Mouse (Mus musculus): ENCODE data around the gene Exoc1. TPM values are rescaled to one million over a fixed set of nuclear protein-coding genes. Genes with fewer than 3 reads are reported as not detected.

Exoc1 gene
- 13.9 and 14.0 TPM in 2 replicates for polyA plus RNA-seq (2015; fragmentation: Nextera tagmentation; extraction: Ambion mirVana)

DNA sequence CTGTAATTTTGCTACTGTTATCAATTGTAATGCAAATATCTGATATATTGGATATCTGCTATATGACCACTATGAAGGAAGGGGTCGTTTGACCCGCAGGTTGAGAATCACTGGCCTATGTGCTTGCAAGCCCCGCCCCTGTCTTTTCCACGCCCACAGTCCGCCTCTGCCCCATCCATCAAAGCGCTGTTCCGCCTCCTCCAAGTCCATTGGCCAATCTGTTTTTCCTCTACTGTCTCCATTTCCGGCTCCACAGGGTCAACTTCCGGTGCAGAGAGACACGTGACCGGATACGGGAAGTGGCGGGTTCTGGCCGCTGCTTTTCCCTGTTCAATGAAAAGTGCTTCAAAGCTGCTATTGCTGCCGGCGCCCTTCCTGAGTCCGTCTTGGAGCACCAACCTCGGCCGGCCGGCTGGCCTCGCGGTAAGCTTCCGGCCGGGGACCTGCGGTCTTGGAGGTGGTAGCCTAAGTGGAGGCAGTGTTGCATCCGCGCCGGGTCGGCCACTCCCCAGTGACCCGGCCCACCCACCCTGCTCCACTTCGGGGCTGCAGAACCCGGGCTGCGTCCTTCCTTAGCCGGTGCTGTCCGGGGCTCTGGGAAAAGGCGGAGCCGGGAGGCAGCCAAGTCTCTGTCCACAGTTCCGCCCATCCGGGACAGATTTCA is at the start of gene Exoc1:
Gene Exoc1, plus strand, starts transcription at position 272 of the 664 bp plus-strand sequence.
- WGBS = under 1% methylated on average over 39 of the region's 39 CpGs
- peak within 1 kb of the TSS; percentile 73 for H3K4me2 ChIP-seq (replicated peaks; ENCODE audit: low read depth, low read length)
- ATAC-seq = peak; percentile 100

DNA sequence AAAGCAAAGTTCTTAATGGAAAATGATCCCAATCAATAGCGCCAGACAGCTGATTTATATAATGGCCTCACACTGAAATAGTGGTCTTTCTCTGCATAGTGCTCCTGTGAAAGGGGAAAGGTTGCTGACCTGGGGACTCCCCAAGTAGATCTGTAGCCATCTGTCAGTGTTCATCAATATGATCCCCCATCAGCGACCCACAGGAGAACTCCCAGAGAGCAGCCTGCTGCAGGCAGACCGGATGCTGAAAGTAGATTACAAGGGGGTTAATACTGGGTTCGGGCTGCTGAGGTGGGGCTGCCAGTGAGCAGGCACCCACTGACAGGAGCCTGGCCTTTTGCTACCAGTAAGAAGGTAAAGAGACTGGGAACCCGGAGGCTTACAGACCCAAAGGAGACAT is 45.3 kb upstream of the Exoc1 start, which contains the start of gene Gm7271:
Gene Gm7271, plus strand, starts transcription at position 230 of the 400 bp plus-strand sequence.
- 46% methylated on average over 5 of the region's 5 CpGs for WGBS
- H3K4me2 ChIP-seq (replicated peaks; ENCODE audit: low read depth, low read length) = no peak within 1 kb of the TSS
- DNase-seq (ENCODE audit: low spot score) (no peak), ATAC-seq (no peak)
- no peaks in the 10 kb centered on the region for H3K9me3 ChIP-seq (ENCODE audit: low read length)
- TF ChIP-seq CTCF (IDR thresholded peaks at IDR 0.05) (no peak), EP300 (IDR thresholded peaks at IDR 0.05) (no peak)
- H3K4me3 ChIP-seq (ENCODE audit: low read depth, low read length) = no peak within 1 kb of the TSS
- H3K36me3 ChIP-seq (ENCODE audit: insufficient read depth, low read length) = no peaks in the 10 kb centered on the region
- no peaks in the 10 kb centered on the region for H3K27me3 ChIP-seq (replicated peaks; ENCODE audit: insufficient read depth, low read length)
- H3K4me1 ChIP-seq (ENCODE audit: insufficient read depth, low read depth, low read length) = no peaks in the 10 kb centered on the region
- no peak within 1 kb of the TSS for H3K9ac ChIP-seq (replicated peaks; ENCODE audit: low read depth)
- no peak within 1 kb of the TSS for H3K27ac ChIP-seq (ENCODE audit: low read length)

More for the DNA sequence above, at the start of gene Exoc1:
- peak within 1 kb of the TSS; percentile 72 for H3K4me3 ChIP-seq (ENCODE audit: low read depth, low read length)
- TF ChIP-seq EP300 (IDR thresholded peaks at IDR 0.05) (no peak; the same call in none of the 2 replicates), CTCF (IDR thresholded peaks at IDR 0.05) (no peak; the same call in 1 of the 2 replicates)
- H3K27me3 ChIP-seq (replicated peaks; ENCODE audit: insufficient read depth, low read length) = no peaks in the 10 kb centered on the region
- peak; percentile 99 for DNase-seq (ENCODE audit: low spot score)
- no peaks in the 10 kb centered on the region for H3K9me3 ChIP-seq (ENCODE audit: low read length)
- peak within 1 kb of the TSS; percentile 70 for H3K9ac ChIP-seq (replicated peaks; ENCODE audit: low read depth)
- no peaks in the 10 kb centered on the region for H3K36me3 ChIP-seq (ENCODE audit: insufficient read depth, low read length)
- H3K27ac ChIP-seq (ENCODE audit: low read length) = peak within 1 kb of the TSS; percentile 89
- peaks cover 4% of the 10 kb centered on the region; the same call in 1 of the 2 replicates for H3K4me1 ChIP-seq (ENCODE audit: insufficient read depth, low read depth, low read length)

DNA sequence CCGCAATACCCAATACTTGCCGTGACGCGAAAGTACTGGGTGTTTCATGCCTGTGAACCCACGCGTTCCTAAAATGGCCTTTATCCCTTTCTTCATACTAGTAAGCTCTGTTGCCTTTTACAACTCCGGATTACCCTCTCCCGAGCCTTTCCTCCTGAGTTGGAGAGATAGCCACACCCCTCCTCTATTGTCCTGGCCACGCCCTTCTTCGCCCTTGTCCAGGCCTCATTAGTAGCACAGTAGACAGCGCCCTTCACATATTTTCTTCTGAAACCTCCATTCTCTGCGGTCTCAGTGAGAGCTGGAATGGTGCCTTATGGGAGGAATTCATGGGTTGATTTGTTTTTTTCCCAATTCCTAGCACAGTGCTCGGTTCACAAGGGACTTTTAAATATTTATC is 34.0 kb upstream of the Exoc1 start:
- Histone ChIP-seq H3K9me3 (ENCODE audit: low read length) (no peaks in the 10 kb centered on the region), H3K4me1 (ENCODE audit: insufficient read depth, low read depth, low read length) (no peaks in the 10 kb centered on the region), H3K9ac (replicated peaks; ENCODE audit: low read depth) (no peak overlapping the region), H3K36me3 (ENCODE audit: insufficient read depth, low read length) (no peaks in the 10 kb centered on the region), H3K4me3 (ENCODE audit: low read depth, low read length) (no peak overlapping the region), H3K27me3 (replicated peaks; ENCODE audit: insufficient read depth, low read length) (no peaks in the 10 kb centered on the region), H3K4me2 (replicated peaks; ENCODE audit: low read depth, low read length) (no peak overlapping the region), H3K27ac (ENCODE audit: low read length) (no peak overlapping the region)
- no peak for TF ChIP-seq EP300 (IDR thresholded peaks at IDR 0.05)
- no peak for TF ChIP-seq CTCF (IDR thresholded peaks at IDR 0.05)
- WGBS = 83% methylated on average over 13 of the region's 13 CpGs
- ATAC-seq (no peak), DNase-seq (ENCODE audit: low spot score) (no peak)

DNA sequence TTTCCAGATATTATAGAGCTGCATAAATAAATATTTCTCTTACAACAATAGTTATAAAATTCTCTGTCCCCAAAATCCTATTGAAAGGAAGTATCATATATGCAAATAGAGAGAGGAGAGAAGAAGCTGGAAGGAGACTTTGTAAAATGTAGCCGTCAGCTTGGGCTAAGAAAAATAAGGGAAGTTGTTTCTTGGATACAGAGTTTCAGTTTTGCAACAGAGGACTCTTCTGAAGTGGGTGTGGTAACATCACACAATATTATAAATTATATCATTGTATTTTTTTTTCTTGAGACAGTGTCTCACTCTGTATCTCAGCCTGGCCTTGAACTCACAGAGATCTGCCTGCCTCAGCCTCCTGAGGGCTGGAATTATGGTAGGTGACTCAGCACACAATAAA is 6.7 kb upstream of the Exoc1 start:
- no peak for TF ChIP-seq CTCF (IDR thresholded peaks at IDR 0.05)
- no peak for TF ChIP-seq EP300 (IDR thresholded peaks at IDR 0.05)
- H3K4me3 ChIP-seq (ENCODE audit: low read depth, low read length) = no peak overlapping the region
- H3K9ac ChIP-seq (replicated peaks; ENCODE audit: low read depth) = no peak overlapping the region
- H3K9me3 ChIP-seq (ENCODE audit: low read length) = no peaks in the 10 kb centered on the region
- H3K4me1 ChIP-seq (ENCODE audit: insufficient read depth, low read depth, low read length) = no peaks in the 10 kb centered on the region
- WGBS = 73% methylated on average over 1 of the region's 1 CpGs
- H3K27ac ChIP-seq (ENCODE audit: low read length) = no peak overlapping the region
- ATAC-seq (no peak), DNase-seq (ENCODE audit: low spot score) (no peak)
- no peak overlapping the region for H3K4me2 ChIP-seq (replicated peaks; ENCODE audit: low read depth, low read length)
- H3K27me3 ChIP-seq (replicated peaks; ENCODE audit: insufficient read depth, low read length) = no peaks in the 10 kb centered on the region
- no peaks in the 10 kb centered on the region for H3K36me3 ChIP-seq (ENCODE audit: insufficient read depth, low read length)

DNA sequence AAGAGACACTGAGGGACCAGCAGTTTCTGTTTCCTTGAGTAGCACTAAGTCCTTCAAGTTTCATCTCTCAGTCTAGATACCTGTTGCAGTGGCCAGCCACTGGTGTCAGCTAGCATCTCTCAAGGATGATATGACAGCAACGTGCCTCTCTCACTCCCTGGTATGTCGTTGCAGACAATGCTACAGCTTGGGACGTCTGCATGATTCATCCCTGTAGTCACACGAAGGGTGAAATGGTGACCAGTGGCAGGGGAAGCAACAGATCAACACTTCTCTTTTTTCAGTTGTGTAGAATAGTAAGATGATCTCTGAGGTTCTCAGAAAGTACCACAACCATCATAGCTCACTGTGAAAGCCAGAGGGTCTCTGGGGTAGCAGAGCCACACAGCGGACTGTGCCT is 4.5 kb upstream of the Exoc1 start:
- H3K4me3 ChIP-seq (ENCODE audit: low read depth, low read length) = no peak overlapping the region
- H3K4me1 ChIP-seq (ENCODE audit: insufficient read depth, low read depth, low read length) = no peaks in the 10 kb centered on the region
- DNase-seq (ENCODE audit: low spot score) = no peak
- no peak for ATAC-seq
- no peaks in the 10 kb centered on the region for H3K36me3 ChIP-seq (ENCODE audit: insufficient read depth, low read length)
- no peaks in the 10 kb centered on the region for H3K9me3 ChIP-seq (ENCODE audit: low read length)
- 68% methylated on average over 5 of the region's 5 CpGs for WGBS
- TF ChIP-seq EP300 (IDR thresholded peaks at IDR 0.05) (no peak), CTCF (IDR thresholded peaks at IDR 0.05) (no peak)
- no peak overlapping the region for H3K4me2 ChIP-seq (replicated peaks; ENCODE audit: low read depth, low read length)
- H3K27ac ChIP-seq (ENCODE audit: low read length) = no peak overlapping the region
- H3K9ac ChIP-seq (replicated peaks; ENCODE audit: low read depth) = no peak overlapping the region
- no peaks in the 10 kb centered on the region for H3K27me3 ChIP-seq (replicated peaks; ENCODE audit: insufficient read depth, low read length)

DNA sequence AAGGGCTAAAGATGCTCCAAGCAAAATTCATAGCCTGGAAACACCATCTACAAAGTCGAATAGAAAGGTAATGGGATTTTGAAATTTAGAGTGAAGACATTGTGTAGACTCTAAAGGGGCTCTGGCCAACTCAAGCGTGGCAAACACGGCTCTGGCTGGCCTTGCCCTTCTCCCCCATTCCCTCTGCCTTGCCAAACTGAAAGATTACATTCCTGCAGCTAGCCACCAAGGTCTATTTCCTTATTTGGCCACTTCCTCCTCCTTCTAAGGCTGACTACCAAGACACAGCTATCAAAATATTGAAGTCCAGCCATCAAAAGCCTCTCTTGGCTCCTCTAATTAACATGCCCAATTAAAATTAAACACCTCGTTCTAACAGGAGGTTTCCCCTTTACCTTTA is 4.0 kb upstream of the Exoc1 start:
- H3K9ac ChIP-seq (replicated peaks; ENCODE audit: low read depth) = no peak overlapping the region
- TF ChIP-seq CTCF (IDR thresholded peaks at IDR 0.05) = no peak
- TF ChIP-seq EP300 (IDR thresholded peaks at IDR 0.05) = no peak
- H3K36me3 ChIP-seq (ENCODE audit: insufficient read depth, low read length) = no peaks in the 10 kb centered on the region
- H3K4me3 ChIP-seq (ENCODE audit: low read depth, low read length) = no peak overlapping the region
- peaks cover 2% of the 10 kb centered on the region; the same call in 1 of the 2 replicates for H3K4me1 ChIP-seq (ENCODE audit: insufficient read depth, low read depth, low read length)
- H3K9me3 ChIP-seq (ENCODE audit: low read length) = no peaks in the 10 kb centered on the region
- H3K27ac ChIP-seq (ENCODE audit: low read length) = no peak overlapping the region
- no peak for DNase-seq (ENCODE audit: low spot score)
- no peaks in the 10 kb centered on the region for H3K27me3 ChIP-seq (replicated peaks; ENCODE audit: insufficient read depth, low read length)
- ATAC-seq = no peak
- WGBS = 58% methylated on average over 4 of the region's 4 CpGs
- H3K4me2 ChIP-seq (replicated peaks; ENCODE audit: low read depth, low read length) = no peak overlapping the region
